Mouse (Mus musculus) brain, embryonic 14.5 days (tissue): ENCODE measurements around the gene Twist2.

Source experiments
- CTCF ChIP-seq: fragments of 200-500 bp; IDR thresholded peaks from 2 replicates; pipeline ENCODE4 v1.5.1; 2012; ENCODE audit warnings: inconsistent platforms, mild to moderate bottlenecking, moderate library complexity, borderline replicate concordance; ENCODE audit not compliant: insufficient read depth, insufficient read length; ENCODE audit errors: extremely low read depth
- POLR2A ChIP-seq: fragments of 200-500 bp; IDR thresholded peaks from 2 replicates; pipeline ENCODE4 v1.6.1; 2012; ENCODE audit warnings: mild to moderate bottlenecking, inconsistent platforms, borderline replicate concordance; ENCODE audit not compliant: poor library complexity, insufficient read depth, insufficient read length, severe bottlenecking; ENCODE audit errors: extremely low read depth

- no peak for TF ChIP-seq POLR2A
- TF ChIP-seq CTCF, result no peak
Observed at GRCm38 (mm10) chr1:91856771-91857664, 55.8 kb downstream of the Twist2 start.
